Mouse (Mus musculus): ENCODE data around the gene Uhrf1bp1l. TPM values are rescaled to one million over a fixed set of nuclear protein-coding genes. Genes with fewer than 3 reads are reported as not detected.
"Not testable (repeated sequence)": the region's sequence is repeated elsewhere in the genome, so short reads cannot be mapped to it uniquely, and the experiment has no call there.

Gene Uhrf1bp1l
- 10 to 100 TPM; 84.8 to 88.4 TPM for total RNA-seq (2021)
- long read RNA-seq, experiment 1, full-length matches to known transcripts = 2 of 25 reads
- long read RNA-seq, experiment 1, partial matches to known transcripts = 16 of 25 reads
- long read RNA-seq, experiment 1, other reads (novel, unspliced or antisense) = 7 of 25 reads
- long read RNA-seq, experiment 2, partial matches to known transcripts = 2 of 6 reads
- long read RNA-seq, experiment 2, other reads (novel, unspliced or antisense) = 4 of 6 reads

DNA sequence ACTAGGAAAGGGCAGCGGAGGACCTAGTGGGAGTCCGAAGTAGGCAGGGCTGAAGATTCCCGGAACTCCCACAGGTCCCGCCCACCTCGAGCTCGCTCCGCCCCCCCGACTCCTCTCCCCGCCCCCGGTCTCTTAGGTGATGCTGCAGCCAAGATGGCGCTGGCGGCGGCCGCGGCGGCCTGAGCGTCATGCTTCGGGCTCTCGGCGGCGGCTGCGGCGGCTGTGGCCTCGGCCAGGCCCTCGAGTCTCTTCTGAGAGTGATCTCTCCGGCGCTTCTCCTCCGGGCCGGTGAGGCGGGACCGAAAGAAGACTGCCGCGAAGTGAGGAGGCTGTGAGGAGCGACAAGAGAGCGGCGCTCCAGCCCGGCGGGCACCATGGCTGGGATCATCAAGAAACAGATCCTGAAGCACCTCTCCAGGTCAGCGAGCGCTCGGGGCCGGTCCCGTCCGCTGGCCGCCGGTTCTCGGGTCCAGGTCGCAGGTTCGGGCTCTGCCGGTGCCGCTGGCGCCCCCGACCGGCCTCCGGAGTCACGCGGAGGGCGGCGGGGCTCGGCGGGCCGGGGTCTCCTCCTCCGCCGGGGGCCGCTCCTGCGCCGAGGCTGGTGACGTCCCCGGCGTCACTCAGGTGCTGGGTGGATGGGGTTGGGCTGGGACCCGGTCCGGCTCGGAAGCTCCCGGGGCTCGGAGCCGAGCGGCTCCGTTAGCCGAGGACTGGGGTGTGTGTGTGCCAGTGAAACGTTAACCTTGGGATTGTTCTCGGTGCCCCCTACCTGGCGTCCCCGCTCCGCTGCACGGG lies at the start of gene Uhrf1bp1l:
Gene Uhrf1bp1l, plus strand, starts transcription at position 121 of the 795 bp plus-strand sequence.
- peak; percentile 95 to 98 for DNase-seq

DNA sequence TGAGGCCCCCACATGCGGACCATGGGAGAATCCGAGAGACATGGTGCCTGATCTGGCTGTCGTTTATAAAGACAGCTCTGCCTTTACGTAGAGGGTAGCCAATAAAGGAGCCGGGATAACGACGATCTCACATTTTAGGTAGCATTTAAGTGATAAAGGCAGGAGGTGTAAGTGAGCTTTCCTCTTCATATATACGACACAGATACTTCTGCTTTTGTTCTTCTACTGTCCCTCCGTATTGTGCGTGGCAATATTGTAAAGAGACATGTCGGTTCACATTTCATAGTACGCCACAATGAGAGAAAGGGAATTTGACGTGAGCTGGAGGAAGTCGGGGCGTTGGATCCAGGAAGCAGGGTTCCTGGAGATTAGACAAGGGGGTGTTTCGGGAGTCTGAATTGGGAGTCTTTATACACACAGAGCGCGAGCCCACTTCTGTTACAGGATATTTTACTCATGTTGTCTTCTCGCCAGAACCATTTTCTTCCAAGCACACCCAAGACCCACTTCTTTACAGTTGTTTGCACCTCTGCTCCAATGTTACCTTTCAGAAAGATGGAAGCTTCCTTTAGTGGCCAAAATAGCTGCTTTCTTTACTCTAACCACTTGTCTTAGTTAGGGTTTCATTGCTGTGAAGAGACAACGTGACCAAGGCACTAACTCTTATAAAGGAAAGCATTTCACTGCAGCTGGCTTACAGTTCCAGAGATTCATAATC lies 49.4 kb upstream of the Uhrf1bp1l start:
- DNase-seq = no peak

- DNase-seq = not testable (repeated sequence)
Observed at GRCm38 (mm10) chr10:89696270-89696669, 48.5 kb upstream of the Uhrf1bp1l start.

GRCm38 (mm10) chr10:89697956-89698355 lies 46.8 kb upstream of the Uhrf1bp1l start:
- no peak for DNase-seq

DNA sequence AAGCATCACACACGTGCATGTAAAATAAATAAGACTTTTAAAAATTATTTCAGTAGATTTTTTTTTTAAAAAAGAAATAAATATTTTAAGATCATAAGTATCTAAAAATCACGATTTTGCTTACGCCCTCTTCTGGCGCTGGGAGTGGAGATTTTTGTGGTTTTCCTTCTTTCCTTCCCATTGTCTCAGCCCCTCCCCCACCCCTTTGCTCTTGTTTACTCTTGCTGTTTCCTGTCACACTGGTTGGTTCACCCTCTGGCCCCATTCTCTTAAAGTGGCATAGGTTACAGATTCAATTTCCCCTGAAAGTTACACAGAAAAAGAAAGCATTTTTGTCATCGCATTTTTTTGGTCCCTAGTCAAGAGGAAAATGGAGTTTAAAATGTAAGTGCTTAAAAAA lies 41.7 kb upstream of the Uhrf1bp1l start:
- no peak for DNase-seq

DNA sequence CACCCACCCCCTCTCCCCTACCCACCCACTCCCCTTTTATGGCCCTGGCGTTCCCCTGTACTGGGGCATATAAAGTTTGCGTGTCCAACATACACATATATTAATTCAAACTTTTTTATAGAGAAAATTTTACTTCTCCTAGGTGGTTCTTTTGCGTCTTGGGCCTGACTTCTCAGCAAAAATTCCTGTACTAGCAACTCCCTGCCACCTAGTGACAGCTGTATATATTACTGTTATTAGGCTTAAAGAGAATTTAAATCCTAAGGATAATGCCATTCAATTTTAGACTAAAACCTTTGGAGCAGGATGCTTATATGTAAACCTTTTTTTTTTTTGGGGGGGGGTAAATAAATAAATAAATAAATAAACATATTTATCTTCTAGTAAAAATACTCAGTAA lies 37.4 kb upstream of the Uhrf1bp1l start:
- DNase-seq = no peak

GRCm38 (mm10) chr10:89708720-89709119 lies 36.1 kb upstream of the Uhrf1bp1l start:
- peak; percentile 41 to 47 for DNase-seq

DNA sequence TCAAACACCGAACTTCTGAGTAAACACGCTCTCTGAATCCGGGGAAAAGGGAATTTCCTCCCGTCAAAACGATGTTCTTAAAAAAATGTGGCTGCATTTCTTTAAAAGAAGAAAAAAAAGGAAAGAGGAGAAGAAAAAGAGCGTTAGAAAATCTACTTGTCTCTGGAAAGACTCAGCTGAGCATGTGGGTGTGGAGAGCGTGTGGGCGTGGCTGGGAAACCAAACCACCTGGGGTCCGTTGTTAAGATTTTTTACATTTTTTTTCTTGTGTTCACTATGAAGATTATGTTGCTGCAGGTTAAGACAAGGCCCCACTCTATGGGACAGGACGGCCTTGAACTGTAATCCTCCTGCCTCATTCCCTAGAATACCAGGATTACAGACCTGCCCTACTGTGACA lies 29.9 kb upstream of the Uhrf1bp1l start:
- no peak for DNase-seq

- no peak for DNase-seq
Observed at GRCm38 (mm10) chr10:89720252-89720651, 24.5 kb upstream of the Uhrf1bp1l start.

- DNase-seq = peak; percentile 75 to 77
Observed at GRCm38 (mm10) chr10:89720796-89721195, 24.0 kb upstream of the Uhrf1bp1l start.

DNA sequence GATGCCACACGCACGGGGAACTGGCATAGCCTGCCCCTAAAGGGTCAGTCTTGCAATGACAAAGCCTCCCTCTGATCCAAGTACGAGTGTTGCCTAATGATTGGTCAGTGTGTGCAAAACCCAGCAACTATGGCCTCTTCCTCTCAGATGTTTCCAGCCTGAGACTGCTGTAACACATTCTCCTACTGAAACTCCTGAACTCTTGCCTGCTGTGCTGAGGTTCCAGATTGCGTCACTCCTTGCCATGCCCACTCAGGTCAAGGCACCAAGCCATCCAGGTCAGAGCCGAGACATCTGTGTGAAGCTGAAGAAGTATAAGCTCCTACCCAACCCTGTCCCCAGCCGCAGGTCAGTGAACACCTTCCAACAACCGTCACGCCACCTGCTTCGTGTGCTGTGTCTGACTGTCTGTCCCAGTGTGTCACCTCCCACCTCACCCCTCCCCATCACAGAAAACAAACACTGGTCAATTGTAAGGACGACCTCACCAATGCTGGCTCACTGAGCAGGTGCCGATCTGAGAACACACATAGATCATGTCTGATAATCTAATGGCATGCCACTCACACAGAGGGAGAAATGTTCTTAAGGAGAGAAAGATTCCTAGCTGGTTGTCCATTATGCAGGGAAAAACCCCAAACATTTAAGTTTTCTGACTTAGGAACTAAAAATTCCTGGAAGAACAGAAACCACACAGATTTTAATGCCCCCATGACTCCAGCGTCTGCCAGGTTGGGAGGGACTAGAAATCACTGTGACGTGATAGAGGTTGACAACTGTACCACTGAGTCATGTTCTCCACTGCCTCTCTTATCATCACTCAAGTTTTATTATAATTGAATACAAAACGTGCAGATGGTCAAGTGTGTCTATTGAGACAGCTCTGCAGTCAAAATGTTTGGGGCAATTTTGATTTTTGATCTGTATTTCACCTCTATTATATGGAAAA lies 22.3 kb upstream of the Uhrf1bp1l start:
- peak; percentile 46 to 57 for DNase-seq

DNA sequence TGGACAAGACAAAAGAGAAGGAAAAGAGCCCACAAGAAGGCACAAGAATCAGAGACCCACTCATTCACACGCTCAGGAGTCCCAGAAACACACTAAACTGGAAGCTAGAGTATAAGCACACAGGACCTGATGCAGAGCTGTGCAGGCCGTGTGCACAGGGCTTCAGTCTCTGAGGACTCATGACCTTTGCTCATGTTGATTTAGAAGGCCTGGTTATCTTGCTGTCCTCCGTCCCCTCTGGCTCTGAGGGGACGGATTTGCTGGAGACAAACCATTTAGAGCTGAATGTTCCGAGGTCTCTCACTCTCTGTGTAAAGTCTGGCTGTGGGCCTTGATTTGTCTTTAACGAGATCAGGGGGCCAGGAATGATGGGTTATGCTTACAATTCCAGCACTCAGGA lies 14.4 kb upstream of the Uhrf1bp1l start:
- no peak for DNase-seq

DNA sequence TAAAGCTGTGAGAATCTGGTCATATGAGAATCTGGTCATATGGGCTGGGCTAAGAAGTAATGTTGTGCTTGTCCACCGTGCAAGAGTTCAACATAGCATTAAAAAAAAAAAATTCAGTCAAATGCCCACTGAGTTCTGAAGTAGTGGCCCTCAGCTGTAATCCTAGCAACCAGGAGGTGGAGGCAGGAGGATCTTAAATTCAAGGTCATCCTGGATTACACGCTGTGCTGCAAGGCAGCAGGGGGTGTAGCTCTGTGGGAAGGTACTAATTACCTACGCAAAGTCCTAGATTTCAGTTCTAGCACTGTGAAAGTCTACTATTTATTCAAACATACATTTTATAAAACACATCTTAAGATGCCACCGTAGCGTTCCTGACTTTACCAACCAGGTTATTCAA lies 13.4 kb upstream of the Uhrf1bp1l start:
- no peak for DNase-seq

DNA sequence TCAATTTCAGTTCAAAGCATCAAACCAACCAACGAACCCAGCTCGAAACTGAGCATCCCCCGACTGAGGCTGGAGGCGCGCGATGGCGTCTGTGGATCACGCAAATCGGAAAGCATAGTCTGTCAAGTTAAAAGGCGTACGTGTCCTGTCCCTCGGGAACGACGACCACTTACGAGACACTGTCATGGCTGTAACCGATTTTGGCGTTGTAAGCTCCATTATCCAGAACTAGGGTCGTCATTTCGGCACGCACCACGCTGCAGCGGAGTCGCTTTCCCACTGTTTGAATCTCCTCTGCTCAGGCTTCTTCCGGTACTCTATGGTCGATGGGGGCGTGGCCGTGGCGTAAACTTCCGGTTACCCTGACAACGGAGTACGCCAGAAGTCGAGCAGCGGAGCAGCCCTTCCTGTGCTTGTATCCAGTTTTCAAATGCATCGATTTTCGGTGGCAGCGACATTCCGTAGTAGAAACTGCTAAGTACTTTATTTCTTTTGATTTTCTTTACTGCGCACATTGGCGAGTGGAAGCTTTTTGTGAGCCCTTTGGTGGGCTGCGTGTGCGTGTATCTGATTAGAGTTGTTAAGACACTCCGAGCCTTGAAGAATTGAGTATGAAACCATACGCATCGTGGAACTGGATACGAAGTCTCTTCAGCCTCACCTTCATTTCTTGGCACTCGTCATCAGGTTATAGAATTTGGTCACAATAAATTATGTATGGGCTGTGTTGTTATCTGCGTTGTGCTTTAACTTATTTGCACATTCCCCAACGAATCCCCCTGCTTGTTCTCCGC lies 12.6 kb upstream of the Uhrf1bp1l start, which contains the start of gene Actr6:
Gene Actr6, minus strand, starts transcription at position 295 of the 794 bp plus-strand sequence.
- DNase-seq = peak; percentile 94 to 95

GRCm38 (mm10) chr10:89737092-89737491 lies 7.7 kb upstream of the Uhrf1bp1l start:
- no peak for DNase-seq

DNA sequence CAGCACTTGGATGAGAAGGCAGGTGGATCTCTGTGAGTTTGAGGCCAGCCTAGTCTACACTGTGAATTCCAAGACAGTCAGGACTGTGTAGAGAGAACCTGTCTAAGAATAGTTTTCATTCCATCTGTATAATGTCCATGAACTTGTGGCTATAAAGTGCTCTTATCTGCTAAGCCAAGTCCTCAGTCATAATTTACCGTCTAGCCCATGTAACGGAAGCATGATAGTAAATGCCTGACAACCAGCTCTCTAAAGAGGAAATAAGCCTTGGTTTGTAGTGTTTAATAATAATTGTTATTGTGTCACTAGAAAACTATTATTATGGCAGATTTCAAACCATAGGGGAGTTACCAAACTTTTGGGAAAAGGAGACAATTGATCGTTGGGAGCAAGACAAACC lies 6.9 kb upstream of the Uhrf1bp1l start:
- DNase-seq = no peak

GRCm38 (mm10) chr10:89738395-89738794 lies 6.4 kb upstream of the Uhrf1bp1l start:
- no peak for DNase-seq

GRCm38 (mm10) chr10:89739703-89740102 lies 5.1 kb upstream of the Uhrf1bp1l start:
- no peak for DNase-seq

- no peak for DNase-seq
Observed at GRCm38 (mm10) chr10:89740995-89741394, 3.8 kb upstream of the Uhrf1bp1l start.

- peak; percentile 58 to 70 for DNase-seq
Observed at GRCm38 (mm10) chr10:89743266-89743665, 1.5 kb upstream of the Uhrf1bp1l start.

DNA sequence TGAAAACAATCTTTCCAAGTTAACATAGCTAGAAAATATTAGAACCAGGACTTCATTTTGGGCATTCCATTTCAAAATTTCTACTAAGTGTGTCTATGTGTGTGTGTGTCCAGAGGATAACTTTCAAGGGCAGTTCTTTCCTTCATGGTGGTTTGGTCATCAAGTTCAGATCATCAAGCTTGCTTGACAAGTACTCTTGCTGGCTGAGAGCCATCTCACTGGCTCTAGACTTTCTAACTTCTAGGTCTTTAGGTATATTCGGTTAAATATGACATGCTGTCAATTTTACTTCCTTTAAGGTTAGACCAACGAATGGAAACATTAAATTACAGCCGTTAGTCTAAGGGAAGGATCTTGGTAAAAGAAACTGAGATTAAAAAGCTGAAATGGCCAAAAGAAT lies 450 bp upstream of the Uhrf1bp1l start:
- DNase-seq = no peak
